Mouse (Mus musculus): ENCODE measurements around the gene Cbr3.
A peak's percentile ranks its signal among the peaks of the same experiment; 100 is the strongest.
"Not testable (repeated sequence)": the region's sequence is repeated elsewhere in the genome, so short reads cannot be mapped to it uniquely, and the experiment has no call there.

The Cbr3 gene

GRCm38 (mm10) chr16:93682689-93683507 is at the start of gene Cbr3:
Gene Cbr3 (plus strand): TSS chr16:93683215.
- peak; percentile 77 for DNase-seq

- DNase-seq, result no peak
These were observed 39.0 kb upstream of the Cbr3 start for GRCm38 (mm10) chr16:93644006-93644405.

- DNase-seq, result no peak
These were observed 34.4 kb upstream of the Cbr3 start for GRCm38 (mm10) chr16:93648441-93649183.

- no peak for DNase-seq
These were observed 15.0 kb upstream of the Cbr3 start for GRCm38 (mm10) chr16:93667976-93668375.

GRCm38 (mm10) chr16:93669521-93669920 is 13.5 kb upstream of the Cbr3 start:
- no peak for DNase-seq

- DNase-seq, result not testable (repeated sequence)
These were observed 12.5 kb upstream of the Cbr3 start for GRCm38 (mm10) chr16:93670466-93670865.

GRCm38 (mm10) chr16:93671064-93671463 is 12.0 kb upstream of the Cbr3 start:
- no peak for DNase-seq

GRCm38 (mm10) chr16:93676376-93676775 is 6.6 kb upstream of the Cbr3 start:
- no peak for DNase-seq

GRCm38 (mm10) chr16:93678206-93678605 is 4.8 kb upstream of the Cbr3 start:
- DNase-seq, result no peak

- no peak for DNase-seq
These were observed 3.9 kb upstream of the Cbr3 start for GRCm38 (mm10) chr16:93679165-93679564.

GRCm38 (mm10) chr16:93682156-93682688 is 793 bp upstream of the Cbr3 start:
- DNase-seq, result no peak

- peak; percentile 38 for DNase-seq
These were observed 657 bp downstream of the Cbr3 start for GRCm38 (mm10) chr16:93683508-93684236.

- no peak for DNase-seq
These were observed 1.4 kb downstream of the Cbr3 start for GRCm38 (mm10) chr16:93684441-93684840.

- DNase-seq, result not testable (repeated sequence)
These were observed 2.8 kb downstream of the Cbr3 start for GRCm38 (mm10) chr16:93685783-93686182.

- DNase-seq, result no peak
These were observed 3.4 kb downstream of the Cbr3 start for GRCm38 (mm10) chr16:93686421-93686820.

- DNase-seq, result peak; percentile 26
These were observed 3.9 kb downstream of the Cbr3 start for GRCm38 (mm10) chr16:93686945-93687344.

- no peak for DNase-seq
These were observed 8.3 kb downstream of the Cbr3 start for GRCm38 (mm10) chr16:93691206-93691841.

- DNase-seq, result no peak
These were observed 9.7 kb downstream of the Cbr3 start for GRCm38 (mm10) chr16:93692744-93693143.

- DNase-seq, result no peak
These were observed 24.1 kb downstream of the Cbr3 start for GRCm38 (mm10) chr16:93707116-93707515.

GRCm38 (mm10) chr16:93709217-93709616 is 26.2 kb downstream of the Cbr3 start:
- DNase-seq, result no peak

GRCm38 (mm10) chr16:93710924-93711323 is 27.9 kb downstream of the Cbr3 start:
- peak; percentile 73 for DNase-seq

- peak; percentile 99 for DNase-seq
These were observed 28.6 kb downstream of the Cbr3 start, which contains the start of gene Dop1b for GRCm38 (mm10) chr16:93711411-93712188. Gene Dop1b (plus strand): TSS chr16:93711904.
